Mouse (Mus musculus): ENCODE results near the gene Ssr2.

GRCm38 (mm10) chr3:88625531-88625930 is 49.9 kb downstream of the Ssr2 start:
- TF ChIP-seq GATA1 (IDR thresholded peaks at IDR 0.05; ENCODE audit: low read length): no peak
- TF ChIP-seq TAL1 (IDR thresholded peaks at IDR 0.05; ENCODE audit: low read length): no peak
